Mouse (Mus musculus) thymus, adult 2 months (tissue): Measurements from ENCODE around the gene Aqr.

Source experiments
- CTCF ChIP-seq: fragments of 200-500 bp; IDR thresholded peaks from 2 replicates; pipeline ENCODE4 v1.5.1; 2012; ENCODE audit warnings: mild to moderate bottlenecking, control low read depth, low read length, moderate library complexity, borderline replicate concordance; ENCODE audit not compliant: control insufficient read depth, poor library complexity, insufficient read depth; ENCODE audit errors: extremely low read depth
- POLR2A ChIP-seq: fragments of 200-500 bp; IDR thresholded peaks from 2 replicates; pipeline ENCODE4 v1.6.1; 2012; ENCODE audit warnings: mild to moderate bottlenecking, low read length, control low read depth, moderate library complexity; ENCODE audit not compliant: control insufficient read depth, poor library complexity, insufficient read depth; ENCODE audit errors: extremely low read depth

DNA sequence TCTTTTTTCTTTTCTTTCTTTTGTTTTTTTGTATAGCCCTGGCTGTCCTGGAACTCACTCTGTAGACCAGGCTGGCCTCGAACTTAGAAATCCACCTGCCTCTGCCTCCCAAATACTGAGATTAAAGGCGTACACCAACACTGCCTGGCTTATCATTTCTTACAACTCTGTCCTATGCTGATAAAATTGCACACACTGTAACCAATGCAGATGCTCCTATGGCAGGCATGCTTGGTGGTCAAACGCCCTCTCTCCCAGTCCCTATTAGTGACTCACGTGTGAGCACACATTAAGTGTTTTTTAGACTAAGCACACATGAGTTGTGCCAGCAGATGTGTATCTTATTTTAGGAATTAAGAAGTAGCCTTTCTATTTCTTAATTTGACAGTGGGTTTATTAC lies 53.5 kb downstream of the Aqr start:
- TF ChIP-seq CTCF: no peak
- no peak for TF ChIP-seq POLR2A
